Comparison of ENCODE assay signal across 20 mouse cellular contexts in genomic region chr16:22664033-22664432, GRCm38 (mm10).
"Had no signal": no experiment of that assay in that cellular context is flagged by ENCODE, and none has a peak within 500 bp of the region (broad histone marks: within the 10 kb centered on the region; RNA-seq: fewer than 3 reads in every experiment).

No protein-coding gene starts in this region.

- H3K27ac ChIP-seq: heart, embryonic 10.5 days; hindbrain, embryonic 10.5 days; hindbrain, embryonic 12.5 days; hindbrain, embryonic 14.5 days; intestine, embryonic 15.5 days; left cerebral cortex, adult 2 months; limb, embryonic 13.5 days; limb, embryonic 15.5 days had no signal

- H3K4me3 ChIP-seq: heart, embryonic 10.5 days; heart, embryonic 12.5 days; hindbrain, embryonic 10.5 days; hindbrain, embryonic 12.5 days; intestine, embryonic 15.5 days; left cerebral cortex, adult 2 months; limb, embryonic 13.5 days; limb, embryonic 15.5 days had no signal

- H3K4me2 ChIP-seq: heart, embryonic 12.5 days; hindbrain, embryonic 12.5 days; hindbrain, embryonic 14.5 days; limb, embryonic 13.5 days; limb, embryonic 15.5 days had no signal

- H3K4me1 ChIP-seq: heart, embryonic 12.5 days; hindbrain, embryonic 12.5 days; intestine, embryonic 15.5 days; limb, embryonic 13.5 days; limb, embryonic 15.5 days had no signal

- DNase-seq: forebrain, postnatal 0 days; gastrocnemius, postnatal 14 days; gastrocnemius, postnatal 36 days; heart, adult 18-20 months; heart, postnatal 10 days; heart, postnatal 4 days; kidney, adult 8-10 months; kidney, postnatal 10 days; kidney, postnatal 4 days had no signal

- ATAC-seq: forebrain, postnatal 0 days; hindbrain, embryonic 16.5 days; inflammation-experienced regulatory T-cells, adult 6 months had no signal

- H3K9ac ChIP-seq: forebrain, postnatal 0 days; heart, embryonic 12.5 days; hindbrain, embryonic 12.5 days; hindbrain, embryonic 14.5 days; intestine, embryonic 15.5 days; limb, embryonic 13.5 days; limb, embryonic 15.5 days had no signal

- H3K9me3 ChIP-seq: heart, embryonic 10.5 days; heart, embryonic 12.5 days; hindbrain, embryonic 10.5 days; hindbrain, embryonic 12.5 days; intestine, embryonic 15.5 days; limb, embryonic 13.5 days; limb, embryonic 15.5 days had no signal

- H3K27me3 ChIP-seq: intestine, embryonic 15.5 days had no signal

- H3K36me3 ChIP-seq: heart, embryonic 10.5 days; heart, embryonic 12.5 days; hindbrain, embryonic 10.5 days; hindbrain, embryonic 12.5 days; intestine, embryonic 15.5 days; limb, embryonic 13.5 days; limb, embryonic 15.5 days had no signal
